Mouse (Mus musculus) brain, embryonic 18.5 days (tissue): Measurements from ENCODE around the gene Capn10.
"Not testable (repeated sequence)": the region's sequence is repeated elsewhere in the genome, so short reads cannot be mapped to it uniquely, and the experiment has no call there.

Experiments used
- DNase-seq: peaks from one replicate; pipeline ENCODE4 v3.0.0-alpha.2; 2012; ENCODE audit warnings: low read depth, low spot score

The Capn10 gene

GRCm38 (mm10) chr1:92919775-92920174 lies 14.4 kb upstream of the Capn10 start:
- no peak for DNase-seq

- DNase-seq: no peak
Measured at GRCm38 (mm10) chr1:92920474-92921200, 13.5 kb upstream of the Capn10 start.

- DNase-seq: no peak
Measured at GRCm38 (mm10) chr1:92921496-92921895, 12.7 kb upstream of the Capn10 start.

GRCm38 (mm10) chr1:92930171-92930706 lies 3.9 kb upstream of the Capn10 start:
- DNase-seq: no peak

- no peak for DNase-seq
Measured at GRCm38 (mm10) chr1:92933611-92934010, 565 bp upstream of the Capn10 start.

- DNase-seq: no peak
Measured at GRCm38 (mm10) chr1:92935054-92935962, 1.1 kb downstream of the Capn10 start.

GRCm38 (mm10) chr1:92935977-92936376 lies 1.8 kb downstream of the Capn10 start:
- DNase-seq: no peak

- no peak for DNase-seq
Measured at GRCm38 (mm10) chr1:92936467-92936866, 2.3 kb downstream of the Capn10 start.

GRCm38 (mm10) chr1:92937797-92938196 lies 3.6 kb downstream of the Capn10 start:
- DNase-seq: no peak

- DNase-seq: no peak
Measured at GRCm38 (mm10) chr1:92939746-92940145, 5.6 kb downstream of the Capn10 start.

GRCm38 (mm10) chr1:92943219-92943989 lies 9.2 kb downstream of the Capn10 start:
- DNase-seq: no peak

GRCm38 (mm10) chr1:92947966-92948365 lies 13.8 kb downstream of the Capn10 start:
- DNase-seq: no peak

- DNase-seq: no peak
Measured at GRCm38 (mm10) chr1:92949426-92949825, 15.2 kb downstream of the Capn10 start.

- DNase-seq: no peak
Measured at GRCm38 (mm10) chr1:92950607-92951006, 16.4 kb downstream of the Capn10 start, which contains the start of gene Gpr35. TSS of gene Gpr35 (plus strand) at chr1:92950865.

GRCm38 (mm10) chr1:92953641-92954040 lies 19.5 kb downstream of the Capn10 start:
- DNase-seq: no peak

- DNase-seq: not testable (repeated sequence)
Measured at GRCm38 (mm10) chr1:92956571-92957335, 22.6 kb downstream of the Capn10 start.

GRCm38 (mm10) chr1:92958999-92959398 lies 24.8 kb downstream of the Capn10 start:
- no peak for DNase-seq

GRCm38 (mm10) chr1:92970791-92971190 lies 36.6 kb downstream of the Capn10 start:
- not testable (repeated sequence) for DNase-seq

- DNase-seq: no peak
Measured at GRCm38 (mm10) chr1:92971879-92972795, 38.0 kb downstream of the Capn10 start.

- DNase-seq: no peak
Measured at GRCm38 (mm10) chr1:92972854-92973253, 38.7 kb downstream of the Capn10 start.
